Mouse (Mus musculus) c-Kit-positive CD71-positive TER-119-positive erythroid progenitor cells, embryonic 14.5 days (primary cell): Measurements from ENCODE around the gene Apopt1.
"Not testable (repeated sequence)": the region's sequence is repeated elsewhere in the genome, so short reads cannot be mapped to it uniquely, and the experiment has no call there.

ENCODE experiments used
- DNase-seq: peaks from one replicate; pipeline ENCODE4 v3.0.0-alpha.2; 2013; ENCODE audit warnings: low spot score

The Apopt1 gene

GRCm38 (mm10) chr12:111708181-111708580 is 4.9 kb upstream of the Apopt1 start:
- DNase-seq: no peak

GRCm38 (mm10) chr12:111710091-111710490 is 3.0 kb upstream of the Apopt1 start:
- DNase-seq: no peak

- DNase-seq: peak; percentile 37
These were observed 585 bp upstream of the Apopt1 start for GRCm38 (mm10) chr12:111712476-111712875.

GRCm38 (mm10) chr12:111713880-111714279 is 819 bp downstream of the Apopt1 start:
- DNase-seq: not testable (repeated sequence)

GRCm38 (mm10) chr12:111716505-111716904 is 3.4 kb downstream of the Apopt1 start:
- no peak for DNase-seq

- no peak for DNase-seq
These were observed 5.6 kb downstream of the Apopt1 start for GRCm38 (mm10) chr12:111718656-111719055.

- DNase-seq: no peak
These were observed 7.2 kb downstream of the Apopt1 start for GRCm38 (mm10) chr12:111720222-111720621.

GRCm38 (mm10) chr12:111722654-111723053 is 9.6 kb downstream of the Apopt1 start:
- DNase-seq: peak; percentile 43

- DNase-seq: no peak
These were observed 11.7 kb downstream of the Apopt1 start for GRCm38 (mm10) chr12:111724638-111725337.

- DNase-seq: no peak
These were observed 12.5 kb downstream of the Apopt1 start for GRCm38 (mm10) chr12:111725338-111726121.

- no peak for DNase-seq
These were observed 13.0 kb downstream of the Apopt1 start for GRCm38 (mm10) chr12:111726122-111726463.

GRCm38 (mm10) chr12:111727956-111728355 is 14.9 kb downstream of the Apopt1 start:
- no peak for DNase-seq

- peak; percentile 78 for DNase-seq
These were observed 19.1 kb downstream of the Apopt1 start for GRCm38 (mm10) chr12:111731822-111732807.

- no peak for DNase-seq
These were observed 19.9 kb downstream of the Apopt1 start for GRCm38 (mm10) chr12:111732921-111733320.

- no peak for DNase-seq
These were observed 21.9 kb downstream of the Apopt1 start for GRCm38 (mm10) chr12:111734912-111735311.

GRCm38 (mm10) chr12:111736676-111737075 is 23.6 kb downstream of the Apopt1 start:
- not testable (repeated sequence) for DNase-seq

- DNase-seq: no peak
These were observed 24.3 kb downstream of the Apopt1 start for GRCm38 (mm10) chr12:111737370-111737769.

- DNase-seq: no peak
These were observed 25.7 kb downstream of the Apopt1 start for GRCm38 (mm10) chr12:111738754-111739153.

GRCm38 (mm10) chr12:111741338-111741737 is 28.3 kb downstream of the Apopt1 start:
- no peak for DNase-seq

- no peak for DNase-seq
These were observed 30.4 kb downstream of the Apopt1 start for GRCm38 (mm10) chr12:111743419-111743818.

- no peak for DNase-seq
These were observed 30.9 kb downstream of the Apopt1 start for GRCm38 (mm10) chr12:111743981-111744423.

GRCm38 (mm10) chr12:111745274-111745673 is 32.2 kb downstream of the Apopt1 start:
- DNase-seq: no peak
